ENCODE assay signal across 8 mouse cellular contexts in genomic region chr6:124662477-124663423, GRCm38 (mm10). TPM values are rescaled to one million over a fixed set of nuclear protein-coding genes. Genes with fewer than 3 reads are reported as not detected.
A peak's percentile ranks its signal among the peaks of the same experiment; 100 is the strongest.
DNase-seq lines count a peak whose midpoint lies in the region; ATAC-seq and TF ChIP-seq lines count a peak whose summit lies in the region.

Gene Lpcat3, plus strand, starts transcription at chr6:124663027.

- H3K4me1 ChIP-seq in hindbrain, postnatal 0 days (ENCODE audit: insufficient read depth, low read length), result 0 out of 2 replicates have a peak, but pooled peaks cover 4% of the 10 kb centered on the region

- peak; percentile 85 for ATAC-seq in common myeloid progenitor, adult 5-6 weeks (replicated peaks; ENCODE audit: low read depth, poor library complexity, severe bottlenecking)
- peak; percentile 97 for ATAC-seq in hindbrain, postnatal 0 days
- peak; percentile 94 for ATAC-seq in megakaryocyte, adult 5-6 weeks (ENCODE audit: poor library complexity, severe bottlenecking)

- WGBS in hindbrain, postnatal 0 days, result under 1% methylated on average over 72 of the region's 87 CpGs

- intact Hi-C loops in gastrocnemius, adult 2 months (cut with DNase I), result loop anchor here (2.0 to 5.0 kb wide), 4 partner anchors 22 to 96 kb away; partner anchors contain the start of gene Grcc10
- intact Hi-C loops in left cerebral cortex, adult 2 months (cut with DNase I), result loop anchor here (2.0 kb wide), 2 partner anchors 40 to 78 kb away; partner anchors contain the start of gene Grcc10

- H3K27ac ChIP-seq in gastrocnemius, adult 2 months, result peak within 1 kb of the TSS; percentile 89
- peak within 1 kb of the TSS; percentile 85 for H3K27ac ChIP-seq in hindbrain, postnatal 0 days
- H3K27ac ChIP-seq in left cerebral cortex, adult 2 months, result peak within 1 kb of the TSS; percentile 90

- H3K27me3 ChIP-seq in hindbrain, postnatal 0 days (ENCODE audit: insufficient read depth, low read length), result no peaks in the 10 kb centered on the region

- DNase-seq in ZHBTc4 (ENCODE audit: low read depth, low spot score), result peak; percentile 100
- DNase-seq in gastrocnemius, adult 2 months, result peak; percentile 99
- DNase-seq in hindbrain, postnatal 0 days (ENCODE audit: low spot score), result peak; percentile 98
- DNase-seq in left cerebral cortex, adult 2 months (ENCODE audit: extremely low spot score in 1 of 2, low spot score in 2 of 2), result peak; percentile 96 to 97
- DNase-seq in right cerebral cortex, adult 2 months (ENCODE audit: low spot score in 2 of 2), result peak; percentile 97 to 98
- peak; percentile 100 for DNase-seq in urinary bladder, postnatal 14 days (ENCODE audit: low spot score)

- peak within 1 kb of the TSS; percentile 61 for H3K9ac ChIP-seq in hindbrain, postnatal 0 days (replicated peaks; ENCODE audit: low read length)

- peak within 1 kb of the TSS; percentile 95 for H3K4me3 ChIP-seq in gastrocnemius, adult 2 months
- peak within 1 kb of the TSS; percentile 58 for H3K4me3 ChIP-seq in hindbrain, postnatal 0 days (ENCODE audit: low read length)
- H3K4me3 ChIP-seq in left cerebral cortex, adult 2 months, result peak within 1 kb of the TSS; percentile 70

- H3K36me3 ChIP-seq in hindbrain, postnatal 0 days (ENCODE audit: insufficient read depth, low read length), result no peaks in the 10 kb centered on the region

- H3K4me2 ChIP-seq in hindbrain, postnatal 0 days (ENCODE audit: low read depth, low read length), result peak within 1 kb of the TSS; percentile 65

- TF ChIP-seq CTCF in gastrocnemius, adult 2 months (IDR thresholded peaks at IDR 0.05), result peak; percentile 94
- TF ChIP-seq CTCF in hindbrain, postnatal 0 days (IDR thresholded peaks at IDR 0.05; ENCODE audit: low read depth), result peak; percentile 78
- TF ChIP-seq CTCF in left cerebral cortex, adult 2 months (IDR thresholded peaks at IDR 0.05), result peak; percentile 82

- no peaks in the 10 kb centered on the region for H3K9me3 ChIP-seq in hindbrain, postnatal 0 days (ENCODE audit: low read length)

RNA-seq across cellular contexts. Expression of gene Lpcat3, which starts in this region (rescaled TPM):
- total RNA-seq in common myeloid progenitor, adult 5-6 weeks (2017), result 31.5 and 34.1 TPM in 2 replicates
- total RNA-seq in gastrocnemius, adult 2 months (2021), result 10 to 100 TPM; 14.6 to 19.0 TPM
- total RNA-seq in hindbrain, postnatal 0 days (2014; rRNA removed), result 32.0 and 48.5 TPM in 2 replicates
- polyA plus RNA-seq in hindbrain, postnatal 0 days (2015; fragmentation: Nextera tagmentation; extraction: Ambion mirVana), result 49.5 and 53.3 TPM in 2 replicates
- total RNA-seq in left cerebral cortex, adult 2 months (2021), result 10 to 100 TPM; 20.5 to 21.5 TPM
- 32.8 and 48.3 TPM in 2 replicates for total RNA-seq in megakaryocyte, adult 5-6 weeks (2015)
- total RNA-seq in megakaryocyte, adult 5-6 weeks (2017), result 22.4 and 24.8 TPM in 2 replicates

Comparison
In these comparisons a context has a peak if more than half of its experiments do, and no peak if none do; other contexts are left out.
1. Peak in every context shown above with its lines: DNase-seq, ATAC-seq, H3K4me3 ChIP-seq and H3K27ac ChIP-seq.